Mouse (Mus musculus) neural tube, embryonic 15.5 days (tissue): ENCODE data around the gene Tmc8. TPM values are rescaled to one million over a fixed set of nuclear protein-coding genes. Genes with fewer than 3 reads are reported as not detected.

Source experiments
- ATAC-seq: fragments of 200-750 bp; cut with Nextera tagmentation; 2 replicates; pipeline ENCODE4 v1.8.0; 2017; ENCODE audit warnings: mild to moderate bottlenecking, moderate TSS enrichment, moderate library complexity; ENCODE audit not compliant: low FRiP score
- H3K27ac ChIP-seq: fragments of 300-500 bp; sonication (generic); replicated peaks from 2 replicates; pipeline ENCODE4 v1.5.1; 2015; ENCODE audit warnings: mild to moderate bottlenecking, inconsistent platforms
- H3K27me3 ChIP-seq: fragments of 300-500 bp; sonication (generic); replicated peaks from 2 replicates; pipeline ENCODE4 v1.6.1; 2015; ENCODE audit warnings: inconsistent platforms
- H3K36me3 ChIP-seq: fragments of 300-500 bp; sonication (generic); 2 replicates; pipeline ENCODE4 v1.6.1; 2015; ENCODE audit warnings: inconsistent platforms
- H3K4me1 ChIP-seq: fragments of 300-500 bp; sonication (generic); 2 replicates; pipeline ENCODE4 v1.6.1; 2015; ENCODE audit warnings: inconsistent platforms
- H3K4me2 ChIP-seq: fragments of 300-500 bp; sonication (generic); 2 replicates; pipeline ENCODE4 v1.6.1; 2015; ENCODE audit warnings: inconsistent platforms, mild to moderate bottlenecking, moderate library complexity
- H3K4me3 ChIP-seq: fragments of 300-500 bp; sonication (generic); replicated peaks from 2 replicates; pipeline ENCODE4 v1.5.1; 2015; ENCODE audit warnings: mild to moderate bottlenecking, inconsistent platforms
- H3K9ac ChIP-seq: fragments of 300-500 bp; sonication (generic); replicated peaks from 2 replicates; pipeline ENCODE4 v1.6.1; 2015; ENCODE audit warnings: mild to moderate bottlenecking, inconsistent platforms
- H3K9me3 ChIP-seq: fragments of 300-500 bp; sonication (generic); replicated peaks from 2 replicates; pipeline ENCODE4 v1.6.1; 2016; ENCODE audit warnings: inconsistent platforms
- WGBS: fragments of 180-500 bp; shearing (Covaris S2); methylation state at CpG from one replicate; pipeline ENCODE4 v1.1.7; 2015; ENCODE audit warnings: mixed read lengths; 5-methylcytosine and 5-hydroxymethylcytosine counted together
- polyA plus RNA-seq: library from polyadenylated mRNA; unstranded; fragments of >200 nt; fragmentation: Nextera tagmentation; extraction: Ambion mirVana; gene quantifications from 2 replicates; pipeline ENCODE4 v1.2.1, GENCODE M21; 2015

Tmc8 gene
- 0.99 and 4.6 TPM in 2 replicates for polyA plus RNA-seq

DNA sequence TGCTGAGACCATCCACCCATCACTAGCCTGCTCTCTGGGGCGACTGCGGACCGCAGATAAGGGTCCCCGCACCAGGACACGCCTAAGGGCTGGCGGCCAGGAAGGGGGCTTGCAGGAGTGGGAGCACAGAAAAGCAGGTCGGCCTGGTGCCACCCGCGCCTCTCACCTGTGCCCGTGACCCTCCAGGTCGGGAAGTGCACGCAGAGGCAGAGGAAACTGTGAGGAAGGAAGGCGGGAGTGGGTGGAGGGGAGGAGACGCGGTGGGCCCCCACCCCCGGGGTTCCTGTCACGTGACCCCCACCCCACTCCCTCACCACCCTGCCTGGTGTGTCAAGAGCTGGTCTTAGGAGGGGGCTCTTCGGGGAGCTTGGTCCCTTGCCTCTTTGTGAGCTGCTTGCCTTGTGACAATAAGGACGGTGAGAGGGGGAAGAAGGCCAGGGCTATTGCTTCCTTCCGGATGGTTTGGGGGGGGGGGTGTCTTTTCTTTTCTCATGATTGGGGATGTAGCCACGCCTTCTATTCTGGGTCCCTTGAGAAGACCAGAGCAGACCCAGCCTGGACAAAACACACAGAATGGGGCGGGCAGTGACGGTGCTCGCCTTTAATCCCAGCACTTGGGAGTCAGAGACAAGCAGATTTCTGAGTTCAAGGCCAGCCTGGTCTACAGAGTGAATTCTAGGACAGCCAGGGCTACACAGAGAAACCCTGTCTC, at the start of gene Tmc8, which contains the start of gene Tmc6:
TSS of gene Tmc8 (plus strand) at position 84 of the 712 bp plus-strand sequence.
TSS of gene Tmc6 (minus strand) at position 206 of the 712 bp plus-strand sequence.
- WGBS: 41% methylated on average over 24 of the region's 24 CpGs
- Histone ChIP-seq H3K4me1 (peaks cover 44% of the 10 kb centered on the region), H3K4me2 (peak within 1 kb of the TSS; percentile 59), H3K9ac (peak within 1 kb of the TSS; percentile 8; the same call in 1 of the 2 replicates), H3K36me3 (no peaks in the 10 kb centered on the region), H3K9me3 (no peaks in the 10 kb centered on the region), H3K4me3 (peak within 1 kb of the TSS; percentile 29), H3K27ac (peak within 1 kb of the TSS; percentile 42), H3K27me3 (peaks cover 33% of the 10 kb centered on the region)
- ATAC-seq: no peak

DNA sequence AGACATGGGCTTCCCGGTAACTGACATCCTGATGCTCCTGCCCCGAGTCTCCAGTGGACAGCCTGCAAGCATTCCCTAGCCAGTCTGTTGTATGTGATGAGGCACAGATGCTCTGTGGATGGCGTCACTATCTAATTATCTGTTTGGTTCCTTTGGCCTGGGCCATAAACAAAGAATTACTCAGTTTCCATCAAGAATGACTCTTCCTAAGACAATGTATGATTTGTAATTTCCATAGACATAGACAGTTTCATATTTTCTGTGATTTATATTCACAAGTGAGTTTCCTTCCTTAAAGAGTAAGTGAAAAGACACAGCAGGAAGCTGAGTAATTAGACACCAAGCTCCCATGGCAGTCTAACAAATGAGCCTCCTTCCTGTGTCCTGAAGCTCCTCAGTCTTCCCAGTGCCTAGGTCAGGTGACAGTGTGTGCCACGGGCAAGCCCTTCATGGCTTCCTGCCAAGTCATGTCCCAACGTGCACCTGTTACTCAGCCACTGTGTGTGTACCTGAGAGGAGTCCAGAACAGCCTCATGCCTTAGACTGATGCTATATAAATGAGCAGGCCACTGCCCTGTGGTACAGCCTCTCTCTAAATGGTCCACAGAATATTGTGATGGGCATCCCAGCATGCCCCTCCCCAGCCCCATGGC, 45.7 kb upstream of the Tmc8 start:
- Histone ChIP-seq H3K4me1 (no peaks in the 10 kb centered on the region; the same call in 1 of the 2 replicates), H3K9me3 (no peaks in the 10 kb centered on the region), H3K4me2 (no peak overlapping the region), H3K27me3 (no peaks in the 10 kb centered on the region), H3K9ac (no peak overlapping the region), H3K36me3 (peaks cover 79% of the 10 kb centered on the region), H3K4me3 (no peak overlapping the region), H3K27ac (no peak overlapping the region)
- no peak for ATAC-seq
- WGBS: 72% methylated on average over 5 of the region's 5 CpGs

DNA sequence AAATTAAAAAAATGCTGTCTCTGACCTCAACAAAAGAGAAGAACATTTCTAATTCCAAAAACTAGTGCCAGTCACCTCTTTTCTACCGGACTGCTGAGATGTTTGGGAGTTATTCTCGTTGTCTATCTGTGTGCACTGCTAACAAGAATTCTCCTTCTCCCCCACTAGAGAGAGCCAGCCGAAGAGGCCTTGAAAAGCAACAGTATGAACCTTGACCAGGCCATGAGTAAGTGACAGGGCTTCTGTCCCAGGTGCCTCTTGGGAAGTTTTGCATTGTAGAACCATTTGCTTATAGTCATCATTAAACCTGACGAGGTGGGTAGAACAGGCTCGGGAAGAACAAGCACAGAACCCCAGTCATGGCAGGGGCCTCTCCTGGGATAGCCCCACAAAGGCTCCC, 43.8 kb upstream of the Tmc8 start:
- 90% methylated on average over 5 of the region's 5 CpGs for WGBS
- Histone ChIP-seq H3K4me2 (no peak overlapping the region), H3K4me3 (no peak overlapping the region), H3K27ac (no peak overlapping the region), H3K9ac (no peak overlapping the region), H3K4me1 (no peaks in the 10 kb centered on the region), H3K27me3 (no peaks in the 10 kb centered on the region), H3K36me3 (peaks cover 91% of the 10 kb centered on the region), H3K9me3 (no peaks in the 10 kb centered on the region)
- no peak for ATAC-seq

DNA sequence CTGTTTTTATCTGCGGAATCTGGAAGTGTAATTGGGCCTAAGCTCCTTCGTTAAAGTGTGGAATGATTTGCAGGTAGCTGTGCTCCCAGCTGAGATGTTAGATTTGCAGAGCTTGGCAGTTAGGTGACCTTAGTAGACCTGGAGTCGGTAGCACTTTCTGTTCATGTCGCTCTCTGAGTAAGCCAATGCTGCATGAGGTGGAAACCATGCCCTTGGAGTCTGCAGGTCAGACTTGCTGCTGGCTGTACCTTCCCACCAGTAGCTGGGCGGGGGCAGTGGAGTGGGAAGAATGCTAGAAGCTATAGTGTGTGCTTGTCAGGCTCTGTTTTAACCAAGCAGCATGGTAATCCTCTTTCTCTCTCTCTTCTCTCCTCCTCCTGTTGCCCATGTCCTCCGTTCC, 40.7 kb upstream of the Tmc8 start:
- no peaks in the 10 kb centered on the region for H3K4me1 ChIP-seq

DNA sequence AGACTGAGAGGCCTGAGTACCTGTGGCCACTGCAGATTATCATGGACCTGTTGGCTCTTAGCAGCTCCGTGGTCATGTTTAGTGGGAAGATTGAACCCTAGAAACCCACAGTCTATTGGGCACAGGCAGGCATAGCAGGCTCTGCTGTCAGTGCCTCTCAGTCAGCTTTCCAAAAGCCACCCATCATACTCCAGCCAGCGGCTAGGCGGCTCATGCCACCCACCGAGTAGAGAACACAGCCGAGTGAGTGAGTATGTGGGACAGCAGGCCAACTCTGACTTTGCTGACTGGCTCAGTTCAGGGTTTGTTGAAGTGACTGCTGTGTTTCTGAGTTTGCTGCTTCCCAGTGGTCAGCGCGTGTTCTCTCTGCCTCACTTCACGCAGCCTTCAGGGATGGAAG, 39.6 kb upstream of the Tmc8 start:
- WGBS: 85% methylated on average over 8 of the region's 8 CpGs
- Histone ChIP-seq H3K36me3 (peaks cover 94% of the 10 kb centered on the region), H3K27ac (no peak overlapping the region), H3K4me3 (no peak overlapping the region), H3K4me1 (no peaks in the 10 kb centered on the region), H3K9me3 (no peaks in the 10 kb centered on the region), H3K27me3 (no peaks in the 10 kb centered on the region), H3K9ac (no peak overlapping the region), H3K4me2 (no peak overlapping the region)
- ATAC-seq: no peak

More for the DNA sequence above, 40.7 kb upstream of the Tmc8 start:
- no peak overlapping the region for H3K4me2 ChIP-seq
- no peaks in the 10 kb centered on the region for H3K27me3 ChIP-seq
- H3K27ac ChIP-seq: no peak overlapping the region
- H3K4me3 ChIP-seq: no peak overlapping the region
- H3K9me3 ChIP-seq: no peaks in the 10 kb centered on the region
- WGBS: 91% methylated on average over 6 of the region's 6 CpGs
- H3K9ac ChIP-seq: no peak overlapping the region
- ATAC-seq: no peak
- peaks cover 93% of the 10 kb centered on the region for H3K36me3 ChIP-seq

DNA sequence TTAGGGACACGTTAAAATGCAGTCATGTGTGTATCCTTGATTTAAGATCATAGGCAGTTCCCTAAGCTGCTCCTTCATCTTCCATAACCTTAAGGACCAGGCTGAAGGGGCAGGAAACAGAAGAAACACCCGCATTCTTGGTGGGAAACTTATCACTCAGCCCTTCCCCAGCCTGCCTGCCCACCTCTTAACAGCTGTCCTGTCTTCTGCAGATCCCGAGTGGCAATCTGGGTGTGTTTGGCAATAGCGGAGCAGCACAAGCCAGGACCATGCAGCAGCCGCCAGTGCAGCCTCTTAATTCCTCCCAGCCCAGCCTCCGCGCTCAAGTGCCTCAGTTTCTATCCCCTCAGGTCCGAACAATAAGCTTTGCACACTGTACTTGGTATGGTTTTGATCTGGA, 39.2 kb upstream of the Tmc8 start:
- 84% methylated on average over 8 of the region's 8 CpGs for WGBS
- H3K4me2 ChIP-seq: no peak overlapping the region
- H3K4me3 ChIP-seq: no peak overlapping the region
- no peak overlapping the region for H3K9ac ChIP-seq
- no peaks in the 10 kb centered on the region for H3K27me3 ChIP-seq
- H3K27ac ChIP-seq: no peak overlapping the region
- H3K9me3 ChIP-seq: no peaks in the 10 kb centered on the region
- H3K36me3 ChIP-seq: peaks cover 94% of the 10 kb centered on the region
- no peaks in the 10 kb centered on the region for H3K4me1 ChIP-seq
- no peak for ATAC-seq

DNA sequence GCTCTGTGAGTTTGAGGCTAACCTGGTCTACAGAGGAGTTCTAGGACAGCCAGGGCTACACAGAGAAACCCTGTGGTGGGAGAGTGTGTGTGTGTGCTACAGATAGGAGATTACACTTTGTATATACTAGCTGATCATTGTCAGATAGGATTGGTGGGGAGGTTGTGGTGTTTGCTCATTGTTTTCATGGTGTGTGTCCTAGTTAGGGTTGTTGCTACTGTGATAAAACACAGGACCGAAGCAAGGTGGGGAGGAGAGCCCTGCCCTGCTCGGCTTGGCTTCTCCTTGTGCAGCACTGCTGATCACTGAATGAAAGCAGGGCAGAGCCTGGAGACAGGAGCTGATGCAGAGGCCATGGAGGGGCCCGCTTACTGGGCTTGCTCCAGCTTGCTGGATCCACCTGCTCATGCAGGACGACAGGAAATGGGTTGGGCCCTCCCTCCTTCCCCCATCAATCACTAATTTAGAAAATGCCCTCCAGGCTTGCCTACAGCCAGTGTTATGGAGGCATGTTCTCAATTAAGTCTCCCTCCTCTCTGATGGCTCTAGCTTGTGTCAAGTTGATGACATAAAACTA, 38.3 kb upstream of the Tmc8 start:
- no peak overlapping the region for H3K4me3 ChIP-seq
- no peak overlapping the region for H3K4me2 ChIP-seq
- ATAC-seq: no peak
- H3K27ac ChIP-seq: no peak overlapping the region
- no peak overlapping the region for H3K9ac ChIP-seq
- no peaks in the 10 kb centered on the region for H3K4me1 ChIP-seq
- peaks cover 93% of the 10 kb centered on the region for H3K36me3 ChIP-seq
- WGBS: 76% methylated on average over 4 of the region's 4 CpGs
- no peaks in the 10 kb centered on the region for H3K9me3 ChIP-seq
- no peaks in the 10 kb centered on the region for H3K27me3 ChIP-seq

DNA sequence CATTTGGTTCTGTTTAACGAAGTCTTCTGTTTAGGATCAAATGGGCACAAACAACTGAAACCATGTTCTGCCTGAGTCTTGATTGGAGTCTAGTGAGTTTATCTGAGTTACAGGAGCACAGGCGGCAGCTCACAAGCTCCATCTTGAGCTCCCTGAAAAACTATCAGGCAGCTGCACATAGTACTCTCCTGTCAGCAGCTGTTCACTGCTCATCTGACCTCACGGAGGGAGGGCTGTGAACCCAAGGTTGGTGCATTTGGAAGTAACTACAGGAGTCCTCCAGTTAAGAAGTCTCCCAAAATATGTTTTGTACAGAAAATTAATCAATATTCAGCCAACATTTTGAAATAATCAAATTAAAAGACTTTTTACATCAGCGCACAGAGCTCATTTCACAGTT, 33.2 kb upstream of the Tmc8 start:
- ATAC-seq: no peak
- 84% methylated on average over 4 of the region's 4 CpGs for WGBS
- Histone ChIP-seq H3K4me2 (no peak overlapping the region), H3K27me3 (no peaks in the 10 kb centered on the region), H3K27ac (no peak overlapping the region), H3K4me3 (no peak overlapping the region), H3K36me3 (peaks cover 90% of the 10 kb centered on the region), H3K9ac (no peak overlapping the region), H3K4me1 (no peaks in the 10 kb centered on the region), H3K9me3 (no peaks in the 10 kb centered on the region)

DNA sequence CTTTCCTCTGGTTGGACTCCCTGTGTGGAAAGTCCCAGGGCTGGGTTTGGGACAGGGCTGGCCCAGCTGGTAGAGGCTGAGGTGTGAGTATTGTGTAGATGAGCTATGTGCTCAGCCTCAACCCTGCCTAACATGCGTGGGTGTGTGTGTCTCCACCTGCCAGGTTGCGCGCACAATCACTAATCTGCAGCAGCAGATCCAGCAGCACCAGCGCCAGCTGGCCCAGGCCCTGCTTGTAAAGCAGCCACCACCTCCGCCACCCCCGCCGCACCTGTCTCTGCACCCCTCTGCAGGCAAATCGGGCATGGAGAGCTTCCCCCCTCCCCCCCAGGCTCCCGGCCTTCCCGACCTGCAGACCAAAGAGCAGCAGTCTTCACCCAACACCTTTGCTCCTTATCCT, 32.5 kb upstream of the Tmc8 start:
- Histone ChIP-seq H3K9me3 (no peaks in the 10 kb centered on the region), H3K4me2 (no peak overlapping the region), H3K4me1 (no peaks in the 10 kb centered on the region), H3K27ac (no peak overlapping the region), H3K36me3 (peaks cover 90% of the 10 kb centered on the region), H3K27me3 (no peaks in the 10 kb centered on the region), H3K9ac (no peak overlapping the region), H3K4me3 (no peak overlapping the region)
- WGBS: 93% methylated on average over 10 of the region's 10 CpGs
- no peak for ATAC-seq

DNA sequence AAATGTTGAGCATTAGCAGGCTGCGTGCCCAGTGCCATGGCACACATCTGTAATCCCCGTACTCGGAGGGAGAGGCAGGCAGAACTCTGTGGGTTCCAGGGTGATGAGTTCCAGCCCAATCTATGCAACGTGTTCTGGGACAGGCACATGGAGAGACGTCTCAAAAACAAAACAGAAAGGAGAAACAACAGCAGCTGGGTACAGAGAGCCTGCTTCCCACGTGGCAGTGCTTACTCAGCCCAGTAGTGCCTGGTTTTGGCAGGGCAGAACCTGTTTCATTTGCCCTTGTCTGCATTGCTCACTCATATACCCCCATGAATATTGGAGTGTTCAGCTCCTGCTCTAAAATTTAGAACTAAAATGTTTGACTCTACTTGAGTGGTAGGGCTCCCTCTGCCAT, 30.3 kb upstream of the Tmc8 start:
- no peak overlapping the region for H3K4me3 ChIP-seq
- H3K9me3 ChIP-seq: no peaks in the 10 kb centered on the region
- H3K4me2 ChIP-seq: no peak overlapping the region
- H3K27ac ChIP-seq: no peak overlapping the region
- ATAC-seq: no peak
- WGBS: 89% methylated on average over 6 of the region's 6 CpGs
- no peak overlapping the region for H3K9ac ChIP-seq
- no peaks in the 10 kb centered on the region for H3K4me1 ChIP-seq
- peaks cover 95% of the 10 kb centered on the region for H3K36me3 ChIP-seq
- no peaks in the 10 kb centered on the region for H3K27me3 ChIP-seq

DNA sequence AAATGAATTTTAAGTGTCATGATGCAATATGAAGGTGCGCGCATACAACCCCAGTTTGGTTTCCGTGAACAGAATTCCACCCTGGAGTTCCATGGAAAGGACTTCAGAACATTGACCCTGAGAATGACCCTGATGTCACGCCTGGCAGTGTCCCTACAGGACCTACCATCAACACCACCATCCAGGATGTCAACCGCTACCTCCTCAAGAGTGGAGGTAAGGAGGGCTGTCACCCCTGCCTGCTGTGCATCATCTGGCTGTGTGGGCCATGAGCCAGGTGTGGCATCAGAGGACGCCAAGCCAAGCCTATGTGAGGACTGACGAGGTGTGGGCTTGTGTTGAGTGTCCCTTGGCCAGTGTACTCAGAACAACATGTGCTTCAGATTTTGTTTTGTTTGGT, 26.0 kb upstream of the Tmc8 start:
- Histone ChIP-seq H3K9me3 (no peaks in the 10 kb centered on the region), H3K27ac (no peak overlapping the region), H3K9ac (no peak overlapping the region), H3K4me1 (no peaks in the 10 kb centered on the region), H3K27me3 (no peaks in the 10 kb centered on the region), H3K36me3 (peaks cover 96% of the 10 kb centered on the region), H3K4me3 (no peak overlapping the region), H3K4me2 (no peak overlapping the region)
- WGBS: 95% methylated on average over 7 of the region's 7 CpGs
- ATAC-seq: no peak

DNA sequence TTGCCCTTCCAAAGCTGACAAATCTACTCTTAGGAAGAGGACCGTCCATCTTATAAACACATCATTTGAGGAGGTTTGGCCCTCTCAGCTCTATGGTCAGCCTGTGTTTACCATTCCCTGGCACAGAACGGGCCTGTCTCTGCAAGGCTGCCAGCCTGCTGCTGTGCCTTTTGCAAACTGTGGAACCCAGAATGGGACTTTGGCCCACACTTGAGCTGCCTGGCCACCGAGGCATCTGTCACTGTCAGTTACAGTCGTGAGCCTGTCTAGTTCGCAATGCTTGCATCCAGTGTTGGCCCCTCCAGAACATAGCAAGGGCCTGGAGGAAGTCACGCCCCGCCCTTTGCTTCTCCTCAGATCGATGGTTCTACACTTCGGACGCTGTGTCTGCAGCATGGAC, 22.6 kb upstream of the Tmc8 start:
- no peaks in the 10 kb centered on the region for H3K9me3 ChIP-seq
- H3K27ac ChIP-seq: no peak overlapping the region
- no peak overlapping the region for H3K4me2 ChIP-seq
- no peak overlapping the region for H3K9ac ChIP-seq
- no peak overlapping the region for H3K4me3 ChIP-seq
- no peaks in the 10 kb centered on the region for H3K27me3 ChIP-seq
- H3K36me3 ChIP-seq: peaks cover 91% of the 10 kb centered on the region
- H3K4me1 ChIP-seq: no peaks in the 10 kb centered on the region
- ATAC-seq: no peak
- 94% methylated on average over 10 of the region's 10 CpGs for WGBS
